Mouse (Mus musculus) G1E (cell line): Measurements from ENCODE around the gene Irf7. TPM values are rescaled to one million over a fixed set of nuclear protein-coding genes. Genes with fewer than 3 reads are reported as not detected.

Experiments
- ATAC-seq: 2 replicates; pipeline ENCODE4 v1.8.0; 2016; ENCODE audit warnings: mild to moderate bottlenecking; ENCODE audit not compliant: insufficient number of reproducible peaks, poor library complexity, low FRiP score, severe bottlenecking; ENCODE audit errors: extremely low read depth
- DNase-seq: peaks from one replicate; pipeline ENCODE4 v3.0.0; 2012; ENCODE audit warnings: low spot score
- H3K27me3 ChIP-seq: 2 replicates; pipeline ENCODE4 v1.6.1; 2012; ENCODE audit warnings: mild to moderate bottlenecking, low read length, inconsistent platforms; ENCODE audit not compliant: insufficient read depth
- H3K36me3 ChIP-seq: replicated peaks from 2 replicates; pipeline ENCODE3; 2012; ENCODE audit warnings: mild to moderate bottlenecking, inconsistent platforms
- H3K4me1 ChIP-seq: 2 replicates; pipeline ENCODE4 v1.6.1; 2012; ENCODE audit warnings: low read depth, low read length, inconsistent platforms, mixed read lengths; ENCODE audit not compliant: insufficient read depth
- H3K4me3 ChIP-seq: 2 replicates; pipeline ENCODE4 v1.5.1; 2012; ENCODE audit warnings: low read depth, mild to moderate bottlenecking, inconsistent platforms, low read length, moderate library complexity, mixed read lengths
- H3K9me3 ChIP-seq: replicated peaks from 2 replicates; pipeline ENCODE4 v1.6.1; 2012; ENCODE audit warnings: inconsistent platforms
- CTCF ChIP-seq: IDR thresholded peaks from 2 replicates; pipeline ENCODE4 v1.5.1; 2012; ENCODE audit warnings: low read depth, low read length, inconsistent platforms, mixed read lengths
- GATA1 ChIP-seq: IDR thresholded peaks from 2 replicates; pipeline ENCODE4 v1.6.1; 2012; ENCODE audit warnings: borderline replicate concordance, low read length, inconsistent platforms, mixed read lengths
- GATA2 ChIP-seq: IDR thresholded peaks from 2 replicates; pipeline ENCODE4 v1.6.1; 2012; ENCODE audit warnings: low read depth, low read length, inconsistent platforms, borderline replicate concordance
- POLR2AphosphoS5 ChIP-seq: IDR thresholded peaks from 2 replicates; pipeline ENCODE4 v1.6.1; 2012; ENCODE audit warnings: low read depth, low read length, inconsistent platforms; ENCODE audit not compliant: insufficient replicate concordance
- TAL1 ChIP-seq: conservative IDR thresholded peaks from 2 replicates; pipeline ENCODE4 v1.6.1; 2012; ENCODE audit warnings: low read depth, low read length, inconsistent platforms, mixed read lengths
- polyA plus RNA-seq: library from polyadenylated mRNA; stranded (reverse); fragments of >175 nt; gene quantifications from 2 replicates; pipeline ENCODE4 v1.2.3, GENCODE M21; 2012
- total RNA-seq, 2 experiments: library from RNA; stranded (forward) in 1 of 2; stranded (reverse) in 1 of 2; fragments of 200-1000 nt in 1 of 2; fragments of >200 nt in 1 of 2; fragmentation: Nextera tagmentation in 1 of 2; gene quantifications; 2 replicates each; pipeline ENCODE4 v1.2.3; 2014 to 2017

Gene Irf7
- total RNA-seq (2014; fragmentation: Nextera tagmentation) (1.6 and 2.5 TPM in 2 replicates), total RNA-seq (2017) (6.2 and 6.8 TPM in 2 replicates), polyA plus RNA-seq (12.9 and 17.6 TPM in 2 replicates)

GRCm38 (mm10) chr7:141265739-141266561, at the start of gene Irf7:
Irf7 (minus strand) TSS chr7:141266481.
- no peak for TF ChIP-seq GATA2
- peak; percentile 33; the same call in 1 of the 2 replicates for TF ChIP-seq POLR2AphosphoS5
- H3K27me3 ChIP-seq = peaks cover 13% of the 10 kb centered on the region
- ATAC-seq = peak; percentile 69; the same call in 1 of the 2 replicates
- no peaks in the 10 kb centered on the region for H3K9me3 ChIP-seq
- peak within 1 kb of the TSS; percentile 76 for H3K4me3 ChIP-seq
- peaks cover 46% of the 10 kb centered on the region for H3K36me3 ChIP-seq
- H3K4me1 ChIP-seq = peaks cover 48% of the 10 kb centered on the region
- DNase-seq = peak; percentile 75

DNA sequence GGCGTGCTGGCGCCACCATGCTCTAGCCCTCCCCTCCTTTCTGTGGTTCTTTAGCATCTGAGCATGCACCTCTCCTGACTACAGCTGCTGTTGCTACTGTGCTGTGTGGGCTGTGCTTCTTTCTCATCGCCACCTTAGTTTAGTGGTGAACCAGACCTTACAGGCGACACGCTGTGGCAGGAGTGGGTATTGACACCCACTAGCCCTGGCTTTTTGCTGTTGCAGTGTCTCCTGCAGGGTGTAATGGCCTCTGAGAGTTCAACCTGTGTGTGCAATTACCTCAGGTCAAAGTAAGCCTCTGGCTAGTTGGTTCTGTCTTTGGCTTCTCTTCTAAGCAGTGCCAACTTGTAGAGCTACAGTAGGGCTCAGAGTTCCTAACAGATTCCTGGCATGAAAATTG, 49.7 kb upstream of the Irf7 start:
- H3K4me3 ChIP-seq = no peak overlapping the region
- no peak for DNase-seq
- H3K9me3 ChIP-seq = no peaks in the 10 kb centered on the region
- no peaks in the 10 kb centered on the region for H3K4me1 ChIP-seq
- H3K27me3 ChIP-seq = no peaks in the 10 kb centered on the region
- ATAC-seq = no peak
- peaks cover 95% of the 10 kb centered on the region for H3K36me3 ChIP-seq
- TF ChIP-seq CTCF (no peak), TAL1 (no peak), GATA2 (no peak), GATA1 (no peak), POLR2AphosphoS5 (no peak)

GRCm38 (mm10) chr7:141315076-141315475, 48.8 kb upstream of the Irf7 start:
- ATAC-seq = no peak
- Histone ChIP-seq H3K4me3 (no peak overlapping the region), H3K9me3 (no peaks in the 10 kb centered on the region), H3K4me1 (no peaks in the 10 kb centered on the region), H3K36me3 (peaks cover 95% of the 10 kb centered on the region), H3K27me3 (no peaks in the 10 kb centered on the region)
- TF ChIP-seq POLR2AphosphoS5 = no peak
- TF ChIP-seq GATA2 = no peak
- no peak for TF ChIP-seq TAL1
- no peak for TF ChIP-seq GATA1
- TF ChIP-seq CTCF = no peak
- DNase-seq = no peak

GRCm38 (mm10) chr7:141314416-141314815, 48.1 kb upstream of the Irf7 start:
- H3K9me3 ChIP-seq = no peaks in the 10 kb centered on the region
- DNase-seq (no peak), ATAC-seq (no peak)
- no peaks in the 10 kb centered on the region for H3K27me3 ChIP-seq
- peaks cover 96% of the 10 kb centered on the region for H3K36me3 ChIP-seq
- H3K4me1 ChIP-seq = no peaks in the 10 kb centered on the region
- no peak overlapping the region for H3K4me3 ChIP-seq
- no peak for TF ChIP-seq POLR2AphosphoS5
- TF ChIP-seq CTCF = no peak
- TF ChIP-seq GATA2 = no peak
- TF ChIP-seq TAL1 = no peak
- TF ChIP-seq GATA1 = no peak

DNA sequence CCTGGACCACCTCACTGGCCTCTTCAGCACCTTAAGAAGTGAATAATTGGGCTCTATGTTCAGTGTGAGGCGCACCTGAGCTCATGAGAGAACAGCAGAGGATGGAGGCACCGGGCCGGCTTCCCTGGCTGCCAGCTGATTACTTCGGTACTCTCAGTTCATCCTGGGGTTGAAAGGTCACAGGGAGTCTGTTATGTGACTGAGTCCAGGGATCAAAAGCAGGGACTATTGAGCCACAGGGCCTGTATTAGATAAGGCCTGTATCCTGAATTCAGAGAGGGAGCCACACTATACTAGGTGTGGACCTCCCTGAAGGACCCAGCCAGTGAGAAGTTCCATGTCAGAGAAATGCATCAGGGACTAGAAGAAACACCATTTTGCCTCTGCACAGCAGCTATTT, 38.3 kb upstream of the Irf7 start:
- no peaks in the 10 kb centered on the region for H3K9me3 ChIP-seq
- DNase-seq (no peak), ATAC-seq (no peak)
- TF ChIP-seq GATA2 (no peak), POLR2AphosphoS5 (no peak), GATA1 (no peak), TAL1 (no peak), CTCF (no peak)
- H3K4me1 ChIP-seq = no peaks in the 10 kb centered on the region
- peaks cover 97% of the 10 kb centered on the region for H3K36me3 ChIP-seq
- H3K27me3 ChIP-seq = no peaks in the 10 kb centered on the region
- no peak overlapping the region for H3K4me3 ChIP-seq

GRCm38 (mm10) chr7:141302702-141303268, 36.5 kb upstream of the Irf7 start:
- Histone ChIP-seq H3K4me1 (no peaks in the 10 kb centered on the region), H3K36me3 (peaks cover 95% of the 10 kb centered on the region), H3K27me3 (no peaks in the 10 kb centered on the region), H3K4me3 (no peak overlapping the region), H3K9me3 (no peaks in the 10 kb centered on the region)
- DNase-seq = no peak
- TF ChIP-seq GATA1 (no peak), GATA2 (no peak), POLR2AphosphoS5 (no peak), CTCF (no peak), TAL1 (no peak)
- no peak for ATAC-seq
